Mouse (Mus musculus) midbrain, embryonic 12.5 days (tissue): ENCODE data around the gene Zcchc7. TPM values are rescaled to one million over a fixed set of nuclear protein-coding genes. Genes with fewer than 3 reads are reported as not detected.

Experiments
- ATAC-seq: fragments of 200-750 bp; cut with Nextera tagmentation; 2 replicates; pipeline ENCODE4 v1.8.0; 2017; ENCODE audit warnings: low read depth, moderate TSS enrichment, moderate library complexity; ENCODE audit not compliant: low FRiP score
- H3K27ac ChIP-seq: fragments of 300-500 bp; sonication (generic); replicated peaks from 2 replicates; pipeline ENCODE4 v1.5.1; 2016; ENCODE audit warnings: mild to moderate bottlenecking
- H3K27me3 ChIP-seq: fragments of 300-500 bp; sonication (generic); 2 replicates; pipeline ENCODE4 v1.6.1; 2016; ENCODE audit warnings: mild to moderate bottlenecking
- H3K36me3 ChIP-seq: fragments of 300-500 bp; sonication (generic); 2 replicates; pipeline ENCODE4 v1.6.1; 2016
- H3K4me1 ChIP-seq: fragments of 300-500 bp; sonication (generic); 2 replicates; pipeline ENCODE4 v1.6.1; 2016
- H3K4me2 ChIP-seq: fragments of 300-500 bp; sonication (generic); replicated peaks from 2 replicates; pipeline ENCODE4 v1.6.1; 2016; ENCODE audit warnings: mild to moderate bottlenecking, moderate library complexity
- H3K4me3 ChIP-seq: fragments of 300-500 bp; sonication (generic); 2 replicates; pipeline ENCODE4 v1.5.1; 2016; ENCODE audit warnings: mild to moderate bottlenecking
- H3K9ac ChIP-seq: fragments of 300-500 bp; sonication (generic); replicated peaks from 2 replicates; pipeline ENCODE4 v1.6.1; 2016; ENCODE audit warnings: mild to moderate bottlenecking, moderate library complexity
- H3K9me3 ChIP-seq: fragments of 300-500 bp; sonication (generic); 2 replicates; pipeline ENCODE4 v1.6.1; 2016; ENCODE audit warnings: mild to moderate bottlenecking
- WGBS: fragments of 180-500 bp; shearing (Covaris S2); methylation state at CpG from one replicate; pipeline ENCODE4 v1.1.7; 2016; 5-methylcytosine and 5-hydroxymethylcytosine counted together
- microRNA-seq: library from miRNA; unstranded; fragments of <30 nt; microRNA quantifications from one replicate; pipeline ENCODE4, GENCODE M21; 2017
- polyA plus RNA-seq: library from polyadenylated mRNA; unstranded; fragments of >200 nt; fragmentation: Nextera tagmentation; extraction: Ambion mirVana; gene quantifications from 2 replicates; pipeline ENCODE4 v1.2.1, GENCODE M21; 2016

Gene Zcchc7
- polyA plus RNA-seq, 1 experiment from 2014 or later = 28.3 TPM

DNA sequence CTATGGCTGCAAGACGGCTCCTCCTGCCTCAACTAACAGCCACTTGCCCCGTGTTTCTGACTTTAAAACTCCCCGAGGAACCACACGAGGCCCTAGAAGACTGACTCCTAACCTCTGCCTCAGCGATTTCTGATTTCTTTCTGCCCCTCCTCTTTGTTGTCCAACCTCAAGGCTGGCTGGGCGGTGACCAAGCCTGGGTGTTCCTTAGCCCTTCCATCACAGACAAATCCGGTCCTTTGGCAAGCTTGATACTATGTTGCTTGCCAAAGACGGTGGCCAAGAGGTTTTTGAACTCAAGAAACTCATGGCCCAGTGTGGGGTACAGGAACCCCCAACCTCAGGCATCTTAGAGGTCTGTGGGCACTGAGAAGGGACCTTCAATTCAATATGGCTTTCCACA is 218.7 kb downstream of the Zcchc7 start:
- Histone ChIP-seq H3K9ac (no peak overlapping the region), H3K4me1 (peaks cover 11% of the 10 kb centered on the region; the same call in 1 of the 2 replicates), H3K36me3 (no peaks in the 10 kb centered on the region), H3K27me3 (no peaks in the 10 kb centered on the region; the same call in 1 of the 2 replicates), H3K4me2 (no peak overlapping the region), H3K9me3 (no peaks in the 10 kb centered on the region), H3K27ac (no peak overlapping the region), H3K4me3 (no peak overlapping the region)
- no peak for ATAC-seq
- 77% methylated on average over 8 of the region's 8 CpGs for WGBS

DNA sequence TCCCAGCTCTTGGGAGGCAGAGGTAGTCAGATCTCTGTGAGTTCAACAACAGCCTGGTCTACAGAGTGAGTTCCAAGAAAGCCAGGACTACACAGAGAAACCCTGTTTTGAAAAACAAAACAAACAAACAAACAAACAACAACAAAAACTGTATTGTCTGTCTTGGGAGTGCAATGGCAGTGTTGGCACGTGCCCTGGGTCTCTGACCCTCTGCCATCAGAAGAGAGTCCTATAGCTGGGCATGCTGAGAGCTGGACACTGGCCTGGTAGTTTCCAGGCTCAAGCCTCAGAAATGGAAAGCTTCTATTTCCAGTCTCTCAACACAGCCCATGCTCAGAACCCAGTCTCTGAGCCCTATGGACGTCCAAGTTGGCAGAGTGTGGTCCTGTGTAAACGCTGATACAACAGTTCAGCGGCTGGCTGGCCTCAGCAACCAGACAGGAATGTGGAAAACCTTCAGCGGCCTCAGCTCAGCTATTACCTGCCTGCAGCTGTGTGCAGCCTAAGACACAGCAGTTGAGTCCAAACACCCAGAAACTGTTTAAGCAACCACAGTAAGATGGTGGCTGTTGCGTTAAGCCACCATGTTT is 220.4 kb downstream of the Zcchc7 start:
- Histone ChIP-seq H3K9me3 (no peaks in the 10 kb centered on the region), H3K4me2 (no peak overlapping the region), H3K4me3 (no peak overlapping the region), H3K27me3 (no peaks in the 10 kb centered on the region; the same call in 1 of the 2 replicates), H3K36me3 (no peaks in the 10 kb centered on the region), H3K9ac (no peak overlapping the region), H3K4me1 (peaks cover 6% of the 10 kb centered on the region; the same call in 1 of the 2 replicates), H3K27ac (no peak overlapping the region)
- 82% methylated on average over 6 of the region's 6 CpGs for WGBS
- no peak for ATAC-seq

DNA sequence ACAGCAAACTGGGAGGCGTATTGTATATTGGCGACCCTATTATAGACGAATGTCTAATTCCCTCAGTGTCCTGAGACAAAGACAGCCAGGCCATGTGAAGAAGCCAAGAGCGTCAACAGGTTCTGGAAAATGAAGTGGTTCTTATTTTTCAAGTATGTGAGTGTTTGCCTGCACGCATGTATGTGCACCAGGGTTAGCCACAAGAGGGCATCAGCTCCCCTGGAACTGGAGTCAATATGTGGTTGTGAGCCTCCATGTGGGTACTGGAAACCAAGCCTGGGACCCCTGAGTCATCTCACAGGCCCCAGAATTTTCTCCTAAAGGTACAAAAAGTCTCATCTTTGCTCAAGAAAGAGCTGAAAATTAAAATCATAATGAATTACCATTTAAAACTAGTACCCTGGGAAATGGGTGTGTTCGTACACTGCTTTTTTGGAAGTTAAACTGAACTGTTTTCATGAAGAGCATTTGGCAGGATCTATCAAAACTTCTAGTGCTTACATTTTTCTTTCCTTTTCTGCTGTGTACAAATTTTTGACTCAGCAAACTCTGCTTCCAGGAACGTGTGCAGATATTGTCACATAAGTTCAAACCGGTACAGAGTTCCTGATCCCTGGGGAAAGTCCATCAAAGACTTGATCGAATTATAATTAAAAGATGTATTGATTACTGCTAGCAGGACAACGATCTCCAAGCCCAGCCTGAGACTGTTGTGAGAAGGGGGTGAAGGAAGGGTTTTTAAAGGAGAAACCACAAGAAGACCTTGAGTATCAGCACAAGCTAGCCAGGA is 221.4 kb downstream of the Zcchc7 start:
- H3K4me1 ChIP-seq = peaks cover 13% of the 10 kb centered on the region
- H3K4me2 ChIP-seq = no peak overlapping the region
- no peaks in the 10 kb centered on the region for H3K36me3 ChIP-seq
- no peaks in the 10 kb centered on the region for H3K27me3 ChIP-seq
- no peak for ATAC-seq
- H3K9me3 ChIP-seq = no peaks in the 10 kb centered on the region
- H3K27ac ChIP-seq = no peak overlapping the region
- no peak overlapping the region for H3K4me3 ChIP-seq
- H3K9ac ChIP-seq = no peak overlapping the region
- 88% methylated on average over 10 of the region's 10 CpGs for WGBS

DNA sequence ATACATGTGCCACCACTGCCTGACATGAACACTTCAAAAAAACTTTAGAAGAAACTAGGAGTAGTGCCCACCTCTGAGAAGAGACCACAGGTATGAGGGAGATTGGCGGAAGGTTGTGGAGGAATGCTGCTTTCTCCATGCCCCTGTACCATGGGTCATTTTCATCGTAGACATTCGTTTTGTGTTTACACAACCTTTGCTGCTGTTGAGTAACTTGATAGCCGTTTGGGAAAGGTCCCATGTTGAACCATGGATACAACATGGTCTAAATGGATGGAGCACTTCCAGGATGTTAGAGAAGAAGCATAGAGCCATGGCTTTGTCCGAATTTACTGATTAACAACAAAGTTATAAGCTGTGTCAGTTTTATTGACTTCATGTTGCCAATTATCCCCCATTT is 222.5 kb downstream of the Zcchc7 start:
- peaks cover 17% of the 10 kb centered on the region for H3K4me1 ChIP-seq
- H3K9me3 ChIP-seq = no peaks in the 10 kb centered on the region
- no peaks in the 10 kb centered on the region for H3K27me3 ChIP-seq
- ATAC-seq = no peak
- no peak overlapping the region for H3K4me2 ChIP-seq
- H3K27ac ChIP-seq = no peak overlapping the region
- no peak overlapping the region for H3K9ac ChIP-seq
- H3K36me3 ChIP-seq = no peaks in the 10 kb centered on the region
- 82% methylated on average over 5 of the region's 5 CpGs for WGBS
- no peak overlapping the region for H3K4me3 ChIP-seq

DNA sequence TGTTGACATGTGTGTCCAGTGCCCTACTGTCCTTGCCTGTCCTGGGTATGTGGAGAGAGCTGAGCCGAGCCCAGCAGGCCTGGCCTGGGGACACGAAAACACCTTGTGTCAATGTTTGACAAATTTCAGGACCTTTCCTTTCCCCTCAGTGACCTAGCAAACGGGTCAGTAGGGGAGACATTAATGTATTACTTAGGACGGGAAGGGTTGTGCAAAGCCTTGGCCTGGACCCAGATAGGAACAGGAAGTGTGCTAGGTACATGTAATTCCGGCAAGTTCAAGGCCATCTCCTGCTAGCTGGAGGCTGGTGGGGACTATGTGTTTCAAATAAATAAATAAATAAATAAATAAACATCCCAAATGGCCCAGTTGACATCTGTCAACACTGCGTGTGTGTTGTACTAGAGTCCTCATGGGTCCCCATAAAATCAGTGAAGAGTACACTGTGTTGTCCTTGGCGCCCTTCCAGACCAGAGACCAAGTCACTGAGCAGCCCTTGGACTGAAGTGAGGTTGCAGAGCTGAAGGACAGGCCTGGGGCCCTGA is 224.2 kb downstream of the Zcchc7 start:
- Histone ChIP-seq H3K4me2 (no peak overlapping the region), H3K9me3 (no peaks in the 10 kb centered on the region), H3K4me3 (no peak overlapping the region), H3K4me1 (peaks cover 11% of the 10 kb centered on the region), H3K9ac (no peak overlapping the region), H3K27me3 (no peaks in the 10 kb centered on the region), H3K36me3 (no peaks in the 10 kb centered on the region), H3K27ac (no peak overlapping the region)
- ATAC-seq = no peak
- WGBS = 83% methylated on average over 7 of the region's 7 CpGs

DNA sequence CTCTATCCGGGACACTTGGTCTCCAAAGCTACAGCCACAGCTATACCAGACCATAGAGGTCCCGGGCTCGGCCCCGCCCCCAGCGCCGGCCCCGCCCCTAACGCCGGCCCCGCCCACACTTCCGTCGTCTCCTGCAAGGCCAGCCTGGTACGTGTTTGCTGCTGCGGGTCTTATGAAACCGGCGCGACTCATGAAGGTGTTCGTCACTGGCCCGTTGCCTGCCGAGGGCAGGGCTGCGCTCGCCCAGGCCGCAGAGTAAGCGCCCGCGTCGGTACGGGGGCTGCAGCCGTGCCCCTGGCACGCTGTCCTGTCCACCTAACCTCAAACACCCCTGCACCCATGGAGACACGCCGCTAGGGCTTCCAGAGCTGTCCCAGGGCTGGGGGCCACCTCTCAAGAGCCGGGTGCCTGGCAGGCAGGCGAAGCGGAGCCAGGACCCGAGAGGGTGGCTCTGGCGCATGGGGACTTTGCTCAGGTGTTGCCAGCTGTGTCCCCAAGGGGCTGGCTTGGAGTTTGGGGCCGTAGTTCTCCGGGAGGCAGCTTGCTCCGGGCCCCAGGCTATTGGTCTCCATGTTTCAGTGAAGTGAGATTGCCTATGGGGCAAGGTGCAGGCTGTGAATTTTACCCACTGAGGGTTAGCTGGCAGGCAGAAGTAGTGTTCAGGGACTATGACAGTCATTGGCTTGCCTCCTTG is 225.8 kb downstream of the Zcchc7 start, which contains the start of gene Grhpr:
Gene Grhpr, plus strand, starts transcription at position 116 of the 694 bp plus-strand sequence.
- Histone ChIP-seq H3K9ac (peak within 1 kb of the TSS; percentile 59), H3K27ac (no peak within 1 kb of the TSS)
- WGBS = under 1% methylated on average over 40 of the region's 40 CpGs

More for the DNA sequence above, 225.8 kb downstream of the Zcchc7 start, which contains the start of gene Grhpr:
- Histone ChIP-seq H3K4me3 (peak within 1 kb of the TSS; percentile 55), H3K4me2 (peak within 1 kb of the TSS; percentile 69), H3K36me3 (no peaks in the 10 kb centered on the region), H3K27me3 (no peaks in the 10 kb centered on the region), H3K4me1 (peaks cover 11% of the 10 kb centered on the region), H3K9me3 (no peaks in the 10 kb centered on the region)
- ATAC-seq = peak; percentile 87

Small RNAs within 50 kb of the gene (microRNA-seq; reads per million reads assigned to microRNA genes)
- not detected for gene Gm22639

Other genes with a start within 250 kb of the Zcchc7 start
- gene Pax5, start 45.4 kb upstream of the Zcchc7 start, polyA plus RNA-seq = 6.2 and 9.0 TPM in 2 replicates
- 31.6 and 31.8 TPM in 2 replicates for gene Grhpr, start 225.5 kb downstream of the Zcchc7 start, polyA plus RNA-seq